Mouse (Mus musculus) layer of hippocampus, adult 9-11 months (tissue): ENCODE results near the gene Gal3st3.
"Not testable (repeated sequence)": the region's sequence is repeated elsewhere in the genome, so short reads cannot be mapped to it uniquely, and the experiment has no call there.

ENCODE experiments used
- DNase-seq: peaks from one replicate; pipeline ENCODE4 v3.0.0; 2022

Gal3st3 gene

GRCm38 (mm10) chr19:5309025-5309424 is 10.9 kb downstream of the Gal3st3 start:
- no peak for DNase-seq

GRCm38 (mm10) chr19:5313189-5313588 is 15.1 kb downstream of the Gal3st3 start:
- no peak for DNase-seq

DNA sequence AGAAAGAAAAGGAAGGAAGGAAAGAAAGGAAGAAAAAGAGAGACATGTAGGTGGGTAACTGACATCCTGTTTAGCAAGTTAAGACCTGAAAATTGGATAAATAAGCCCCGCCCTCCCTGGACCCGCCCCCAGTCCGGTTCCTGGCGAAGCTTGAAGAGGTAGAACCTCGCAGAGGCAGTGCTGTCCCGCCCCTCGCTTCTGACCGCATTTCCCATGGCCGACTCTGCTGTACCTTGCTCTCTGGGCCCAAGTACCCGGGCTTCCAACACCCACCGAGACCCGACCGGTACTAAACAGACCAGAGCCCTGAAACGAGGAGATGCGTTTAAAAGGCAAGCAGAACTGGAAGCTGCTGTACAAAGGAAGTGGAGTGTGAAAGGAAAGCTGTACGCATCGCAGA is 25.7 kb downstream of the Gal3st3 start:
- DNase-seq: no peak

GRCm38 (mm10) chr19:5327970-5328369 is 29.8 kb downstream of the Gal3st3 start:
- DNase-seq: no peak

DNA sequence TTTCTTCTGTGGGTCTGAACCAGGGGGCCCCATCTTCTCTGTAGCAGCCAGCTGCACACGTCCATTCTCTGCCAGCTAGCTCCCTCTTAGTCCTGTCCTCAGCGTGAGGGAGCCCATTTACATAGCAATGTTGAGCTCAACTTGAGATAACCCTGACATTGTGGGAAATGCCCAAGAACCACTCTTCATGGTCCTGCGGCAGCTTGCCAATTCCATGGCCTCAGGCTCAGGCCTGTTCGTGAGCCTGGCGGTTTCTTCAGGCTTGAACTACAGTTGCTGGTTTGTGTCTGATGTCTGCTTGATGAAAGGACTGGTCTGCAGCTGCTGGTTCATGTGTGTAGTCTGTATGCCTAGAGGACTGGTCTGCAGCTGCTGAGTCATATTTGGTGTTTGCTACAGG is 36.6 kb downstream of the Gal3st3 start:
- no peak for DNase-seq

GRCm38 (mm10) chr19:5335441-5335840 is 37.3 kb downstream of the Gal3st3 start, which contains the start of gene Catsper1:
Gene Catsper1 (plus strand): TSS chr19:5335741.
- no peak for DNase-seq

GRCm38 (mm10) chr19:5337975-5338374 is 39.8 kb downstream of the Gal3st3 start:
- peak; percentile 72 for DNase-seq

DNA sequence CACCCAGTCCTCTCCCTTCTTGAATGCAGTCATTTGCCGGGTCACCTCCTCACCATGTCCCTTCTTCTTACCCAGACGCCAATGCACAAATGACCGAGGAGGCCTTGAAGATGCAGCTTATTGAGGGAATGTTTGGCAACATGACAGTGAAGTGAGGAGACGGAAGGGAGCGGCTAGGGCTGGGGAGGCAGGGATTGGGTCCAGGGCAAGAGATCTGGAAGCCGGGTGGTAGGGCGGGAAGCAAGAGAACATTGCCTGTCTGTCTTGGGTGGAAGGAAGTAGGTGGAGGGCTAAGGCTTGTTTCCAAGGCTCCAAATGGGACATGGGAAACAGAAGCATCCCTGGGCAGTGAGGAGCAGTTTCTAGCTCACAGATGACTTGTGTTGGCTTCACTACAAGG is 43.2 kb downstream of the Gal3st3 start:
- DNase-seq: no peak

DNA sequence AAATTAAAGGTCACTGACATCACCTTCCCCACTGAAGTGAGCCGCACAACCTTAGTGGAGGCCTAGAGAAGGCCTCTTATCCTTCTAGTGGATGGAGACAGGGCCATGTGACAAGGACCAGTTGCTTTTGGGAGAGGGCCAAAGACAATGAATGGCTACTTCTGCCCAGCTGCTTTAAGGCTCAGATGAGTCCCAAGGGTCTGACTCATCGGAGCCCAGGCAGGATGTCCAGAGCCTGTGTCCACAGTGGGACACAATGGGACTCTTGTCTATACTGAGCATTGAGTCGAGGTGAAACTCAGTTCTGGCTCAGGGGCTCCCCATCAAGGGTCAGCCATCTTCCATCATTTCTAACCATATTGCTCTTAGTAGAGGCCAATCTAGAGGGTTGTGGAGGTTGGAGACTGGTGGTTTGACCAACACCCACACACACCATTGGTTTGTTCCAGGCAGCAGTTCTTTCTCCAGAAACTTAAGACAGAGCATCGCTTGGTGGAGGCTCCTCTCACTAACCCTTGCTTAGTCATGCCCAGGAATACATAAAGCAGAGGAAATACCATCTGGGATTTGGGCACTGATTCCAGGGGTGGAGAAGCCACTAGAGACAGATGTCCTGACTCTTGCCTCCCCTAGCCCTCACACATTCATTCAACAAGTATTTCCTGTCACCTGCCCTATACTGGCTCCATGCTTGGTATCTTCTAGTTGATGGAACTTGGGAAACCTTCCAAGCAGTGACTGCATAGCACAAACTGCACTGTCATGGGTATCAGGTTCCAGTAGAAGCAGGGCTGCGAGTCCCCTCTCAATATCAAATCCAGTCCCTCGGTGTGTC is 47.4 kb downstream of the Gal3st3 start:
- no peak for DNase-seq

GRCm38 (mm10) chr19:5348064-5348463 is 49.9 kb downstream of the Gal3st3 start:
- DNase-seq: no peak

GRCm38 (mm10) chr19:5348526-5349501 is 50.7 kb downstream of the Gal3st3 start:
- DNase-seq: no peak

DNA sequence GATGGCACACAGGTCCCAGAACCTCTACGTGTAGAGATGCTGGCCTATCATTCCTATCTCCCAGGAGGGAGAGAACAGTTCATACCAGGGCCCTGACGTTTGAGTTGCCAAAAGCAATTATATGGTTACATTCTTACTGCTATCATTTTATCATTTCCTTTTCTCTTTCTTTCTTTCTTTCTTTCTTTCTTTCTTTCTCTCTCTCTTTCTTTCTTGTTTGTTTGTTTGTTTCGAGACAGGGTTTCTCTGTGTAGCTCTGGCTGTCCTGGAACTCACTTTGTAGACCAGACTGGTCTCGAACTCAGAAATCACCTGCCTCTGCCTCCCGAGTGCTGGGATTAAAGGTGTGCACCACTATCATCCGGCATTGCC is 51.4 kb downstream of the Gal3st3 start, which contains the start of gene Cst6:
Gene Cst6 (minus strand): TSS at position 73 of the 372 bp plus-strand sequence.
- DNase-seq: not testable (repeated sequence)

GRCm38 (mm10) chr19:5353609-5354008 is 55.5 kb downstream of the Gal3st3 start:
- DNase-seq: no peak

DNA sequence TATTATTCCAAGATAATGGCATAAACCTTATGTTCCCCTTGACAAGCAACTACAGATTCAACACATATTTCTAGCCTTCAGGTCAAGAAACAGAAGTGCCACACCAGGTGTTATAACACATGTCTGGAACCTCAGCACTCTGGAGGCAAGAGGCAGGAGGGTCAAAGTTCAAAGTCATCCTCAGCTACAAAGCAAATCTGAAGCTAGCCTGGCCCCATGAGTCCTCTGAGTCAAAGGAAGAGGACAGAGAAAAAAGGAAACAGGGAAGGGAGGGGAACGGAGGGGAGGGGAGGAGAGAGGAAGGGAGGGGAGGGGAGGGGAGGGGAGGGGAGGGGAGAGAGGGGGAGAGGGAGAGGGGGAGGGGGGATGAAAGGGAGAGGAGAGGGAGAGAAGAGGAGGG is 57.9 kb downstream of the Gal3st3 start:
- DNase-seq: no peak
